Mouse (Mus musculus) heart, adult 11 months (tissue): ENCODE data around the gene Gnai3.
A peak's percentile ranks its signal among the peaks of the same experiment; 100 is the strongest.

ENCODE experiments used
- DNase-seq: peaks from one replicate; pipeline ENCODE4 v3.0.0; 2022

Gnai3 gene

DNA sequence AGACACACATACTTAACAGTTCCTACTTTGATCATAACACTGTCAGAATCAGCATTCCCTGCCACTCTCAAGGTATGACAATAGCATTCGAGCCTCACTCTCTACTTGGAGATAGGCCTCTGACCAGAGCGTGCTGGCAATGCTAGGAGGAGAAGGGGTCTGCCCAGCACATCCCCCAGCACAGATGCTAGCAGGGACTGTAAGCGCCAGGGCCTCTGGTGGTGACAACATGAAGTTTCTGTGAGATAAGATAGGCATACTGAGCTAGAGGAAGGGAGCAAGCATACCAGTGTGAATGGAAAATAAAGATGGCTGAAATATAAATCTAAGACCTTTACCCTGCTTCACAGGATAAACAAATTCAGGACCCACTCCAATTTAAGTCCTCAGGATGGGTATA, 40.7 kb downstream of the Gnai3 start:
- DNase-seq: no peak

DNA sequence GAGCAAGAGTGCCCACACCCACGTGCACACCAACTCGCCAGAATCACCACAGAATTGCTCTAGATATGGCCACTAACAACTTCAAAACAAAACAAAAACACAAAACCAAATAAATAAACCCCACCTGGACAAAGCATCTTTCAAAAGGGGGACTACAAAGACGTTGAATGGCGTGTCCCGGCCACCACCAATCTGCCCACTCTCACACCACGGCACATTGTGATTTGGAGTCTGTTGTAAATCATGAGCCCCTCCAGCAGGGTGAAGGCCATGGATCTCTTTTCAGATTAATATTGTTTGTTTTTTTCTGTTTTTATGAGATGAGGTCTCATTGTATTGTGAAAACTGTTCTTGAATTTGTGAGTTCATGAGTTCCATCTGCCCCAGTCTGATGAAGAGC, 43.9 kb downstream of the Gnai3 start:
- DNase-seq: no peak

DNA sequence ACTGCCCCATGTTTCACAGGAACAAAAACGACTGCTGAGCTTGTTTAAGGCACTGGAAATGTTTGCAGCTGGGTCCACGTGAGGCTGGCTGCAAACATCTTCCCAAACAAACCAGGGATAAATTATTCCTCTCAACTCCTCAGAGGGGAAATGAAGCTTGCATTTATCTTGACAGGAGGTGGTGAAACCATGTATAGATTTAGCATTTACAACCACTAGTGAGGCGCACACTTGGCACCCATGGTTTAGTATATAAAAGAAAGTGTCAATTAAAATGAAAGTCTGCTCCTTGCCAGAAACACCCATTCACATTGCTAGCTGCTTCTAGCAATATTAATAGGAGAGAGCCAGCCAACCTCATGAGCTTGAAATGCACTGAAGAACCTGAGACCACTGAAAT, 44.4 kb downstream of the Gnai3 start:
- DNase-seq: no peak

DNA sequence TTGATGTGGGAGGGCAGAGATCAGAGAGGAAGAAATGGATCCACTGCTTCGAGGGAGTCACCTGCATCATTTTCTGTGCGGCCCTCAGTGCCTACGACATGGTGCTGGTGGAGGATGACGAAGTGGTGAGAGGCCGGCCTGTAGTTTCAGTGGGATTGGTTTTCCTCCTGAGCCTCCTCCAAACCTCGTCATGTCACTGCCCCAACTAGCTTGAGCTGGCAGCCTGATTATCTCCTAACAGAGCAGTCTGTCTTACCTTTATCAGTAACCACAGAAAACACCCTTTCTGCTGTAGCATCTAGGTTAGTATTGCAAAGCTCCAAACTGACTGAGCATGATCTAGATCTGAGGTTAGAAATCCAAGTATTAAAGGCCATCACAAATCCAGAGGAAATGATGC, 47.6 kb downstream of the Gnai3 start:
- DNase-seq: no peak

DNA sequence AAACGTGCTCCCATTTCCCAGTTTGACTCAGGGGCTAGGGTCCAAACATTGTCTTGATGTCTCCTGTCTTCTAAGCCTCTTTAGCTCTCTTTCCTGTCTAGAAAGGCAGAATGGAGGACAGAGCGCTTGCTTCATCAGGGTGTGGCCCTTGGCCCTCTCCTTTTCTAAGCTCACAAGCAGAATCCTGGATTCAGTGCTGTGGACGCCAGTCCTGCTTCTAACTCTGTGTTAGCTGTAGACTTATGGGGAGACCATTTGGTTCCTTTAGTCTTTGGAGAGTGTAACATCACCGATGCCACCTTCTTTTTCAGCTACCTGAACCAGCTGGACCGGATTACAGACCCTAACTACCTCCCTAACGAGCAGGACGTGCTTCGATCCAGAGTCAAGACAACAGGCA, 48.3 kb downstream of the Gnai3 start:
- DNase-seq: no peak

DNA sequence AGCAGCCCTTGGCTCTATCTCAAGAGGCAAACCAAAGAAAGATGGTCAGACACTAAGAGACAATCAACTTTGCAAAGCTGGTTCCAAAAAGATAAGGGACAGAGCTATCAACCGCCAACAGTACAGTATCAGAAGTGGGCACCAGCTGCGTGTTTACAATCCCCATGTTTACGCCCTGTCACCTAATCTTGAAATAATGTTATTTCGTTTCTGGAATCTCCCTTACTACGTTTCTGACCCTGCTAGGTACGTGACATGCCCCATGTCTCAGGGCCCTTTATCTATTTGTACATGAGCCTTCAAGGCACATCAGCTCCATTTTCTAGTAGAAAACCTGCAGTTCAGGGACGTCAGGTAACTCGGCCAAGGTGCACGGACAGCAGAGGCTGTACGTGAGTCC, 49.2 kb downstream of the Gnai3 start:
- DNase-seq: no peak

DNA sequence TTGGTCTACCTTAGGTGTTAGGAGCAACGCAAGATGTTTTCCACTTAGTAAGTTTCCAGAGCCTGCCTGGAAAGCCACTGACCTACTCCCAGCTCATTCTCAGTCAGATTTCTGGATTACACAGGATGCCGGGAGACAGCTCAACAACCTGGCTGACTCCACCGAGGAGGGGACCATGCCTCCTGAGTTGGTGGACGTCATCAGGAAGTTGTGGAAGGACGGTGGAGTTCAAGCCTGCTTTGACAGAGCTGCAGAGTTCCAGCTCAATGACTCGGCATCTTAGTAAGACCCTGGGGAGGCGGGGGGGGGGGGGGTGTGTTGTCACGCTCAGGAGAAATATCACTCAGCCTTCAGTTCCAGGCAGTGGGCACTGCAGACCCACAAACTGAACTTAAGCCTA, 49.7 kb downstream of the Gnai3 start:
- no peak for DNase-seq

DNA sequence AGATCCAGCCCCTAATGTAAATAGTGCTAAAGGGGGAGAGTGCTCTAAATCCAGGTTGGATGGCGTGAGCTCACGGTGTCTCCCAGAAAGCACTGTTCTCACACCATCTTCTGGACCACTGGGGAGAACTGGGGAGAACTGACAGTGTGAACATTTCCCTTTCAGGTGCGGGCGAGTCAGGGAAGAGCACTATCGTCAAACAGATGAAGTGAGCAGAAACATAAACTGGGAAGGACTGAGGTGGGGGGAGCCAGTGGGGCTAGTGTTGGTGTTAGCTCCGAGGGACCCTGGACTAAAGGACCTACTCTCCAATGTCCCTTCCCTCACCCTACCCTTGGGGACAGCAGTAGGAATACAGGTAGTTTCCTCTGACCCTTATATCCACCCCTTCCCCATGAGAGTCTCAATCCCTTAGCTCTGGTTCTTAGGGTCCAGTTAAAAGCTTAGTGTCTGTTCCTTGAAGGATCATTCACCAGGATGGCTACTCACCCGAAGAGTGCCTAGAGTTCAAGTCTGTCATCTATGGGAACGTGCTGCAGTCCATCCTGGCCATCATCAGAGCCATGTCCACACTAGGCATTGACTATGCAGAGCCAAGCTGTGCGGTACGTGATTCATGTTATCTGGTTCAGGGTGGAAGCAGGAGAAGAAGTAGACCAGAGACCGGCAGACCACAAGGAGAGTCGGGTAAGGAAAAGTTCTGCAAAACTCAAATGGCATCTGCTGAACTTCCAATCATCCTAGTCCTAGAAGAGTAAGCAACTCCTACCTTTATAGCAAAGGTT, 50.8 kb downstream of the Gnai3 start:
- DNase-seq: no peak

DNA sequence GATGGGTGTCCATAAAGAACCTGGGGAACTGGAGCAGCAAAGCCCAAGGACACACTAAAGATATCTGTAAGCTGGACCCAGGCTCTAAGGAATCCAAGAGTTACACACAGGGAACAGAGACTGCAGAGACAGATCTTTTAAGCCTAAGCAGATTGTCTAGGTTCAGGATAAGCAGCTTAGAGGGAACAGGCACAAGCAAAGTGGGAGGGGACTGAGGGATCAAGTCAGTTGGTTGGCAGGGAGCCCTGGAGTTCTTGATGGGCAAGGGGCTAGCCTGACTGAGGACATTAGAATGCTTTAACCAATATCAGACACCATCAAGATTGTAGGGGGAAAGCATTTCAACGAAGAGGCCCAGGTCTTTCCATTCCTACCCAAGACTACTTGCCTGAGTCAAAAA, 51.8 kb downstream of the Gnai3 start:
- DNase-seq: no peak

DNA sequence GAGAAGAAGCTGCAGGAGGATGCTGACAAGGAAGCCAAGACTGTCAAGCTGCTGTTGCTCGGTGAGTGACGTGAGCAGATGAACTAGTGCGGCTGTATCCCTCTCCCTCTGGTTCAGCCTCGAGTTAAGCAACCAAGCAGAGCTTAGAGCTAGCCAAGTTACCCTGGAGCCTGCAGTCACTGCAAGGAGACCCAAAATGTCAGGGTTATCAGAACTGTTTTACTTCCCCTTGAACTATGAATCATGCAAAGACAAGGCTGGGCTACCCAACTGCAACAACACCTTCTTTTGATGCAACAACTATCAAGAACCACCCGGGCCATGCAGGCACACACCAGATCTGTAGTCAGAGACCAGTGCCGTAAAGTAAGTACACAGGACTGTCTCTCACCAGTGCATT, 52.6 kb downstream of the Gnai3 start:
- no peak for DNase-seq

DNA sequence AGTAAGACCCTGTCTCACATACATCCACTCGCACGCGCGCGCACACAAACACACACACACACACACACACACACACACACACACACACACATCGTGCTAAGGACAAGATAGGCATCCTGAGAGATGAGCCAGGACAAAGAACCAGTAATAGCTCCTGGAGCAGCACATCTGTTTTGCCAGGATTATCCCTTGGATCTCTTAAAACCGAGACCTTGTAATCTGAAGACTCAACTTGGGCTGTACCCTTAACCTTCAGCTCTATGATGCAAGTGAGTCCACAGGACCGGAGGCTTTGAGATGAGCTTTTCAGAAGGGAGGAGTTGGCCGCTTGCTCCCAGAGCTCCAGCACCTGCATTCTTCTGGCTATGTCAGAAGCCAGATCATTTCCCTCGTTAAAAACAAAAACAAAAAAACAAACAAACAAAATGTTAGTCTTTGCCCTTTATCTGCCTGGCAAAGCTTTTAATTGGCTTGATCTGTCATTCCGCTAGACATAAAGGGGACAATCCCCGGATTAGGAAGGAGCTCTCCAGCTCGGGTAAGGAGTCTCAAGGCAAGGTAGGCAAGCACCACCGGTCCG, 53.3 kb downstream of the Gnai3 start, which contains the start of gene Gnat2:
Gnat2 (plus strand) TSS at position 254 of the 580 bp plus-strand sequence.
- no peak for DNase-seq

DNA sequence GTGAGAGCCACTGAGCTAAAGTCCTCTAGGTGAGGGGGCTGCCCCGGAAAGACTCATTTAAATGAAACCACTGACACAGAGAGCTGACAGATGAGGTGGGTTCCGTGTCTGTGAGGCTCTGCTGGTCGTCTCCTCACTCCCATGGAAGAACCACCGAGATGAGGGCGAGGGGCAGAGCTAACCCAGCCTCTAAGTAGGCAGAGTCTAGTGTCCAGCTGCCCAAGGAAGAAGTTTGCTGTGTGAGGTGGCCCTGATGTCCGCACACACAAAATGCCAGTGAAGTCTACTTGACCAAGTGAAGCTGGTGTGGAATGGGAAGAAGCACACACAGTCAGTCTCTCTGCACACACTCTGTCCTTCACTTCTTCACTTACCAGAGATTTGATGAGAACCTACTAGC, 53.9 kb downstream of the Gnai3 start:
- no peak for DNase-seq

DNA sequence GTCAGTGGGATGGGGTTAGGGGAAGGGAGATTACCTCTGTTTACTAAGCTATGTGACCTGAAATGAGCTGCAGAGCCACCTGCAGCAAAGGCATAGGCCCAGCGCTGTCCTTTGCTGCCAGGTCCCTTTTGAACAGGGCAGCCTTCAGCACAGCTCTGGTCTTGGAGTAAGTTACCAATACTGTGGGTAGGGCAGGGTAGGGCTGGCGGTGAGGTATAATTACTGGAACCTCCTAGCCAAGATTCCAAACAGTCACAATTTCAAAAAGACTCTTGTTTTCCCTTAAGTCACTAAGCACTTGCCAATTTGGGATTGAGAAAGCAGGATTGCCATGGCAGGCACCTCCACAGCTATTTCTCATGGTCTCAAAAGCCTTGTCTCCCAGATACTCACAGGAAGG, 55.4 kb downstream of the Gnai3 start:
- DNase-seq: no peak

DNA sequence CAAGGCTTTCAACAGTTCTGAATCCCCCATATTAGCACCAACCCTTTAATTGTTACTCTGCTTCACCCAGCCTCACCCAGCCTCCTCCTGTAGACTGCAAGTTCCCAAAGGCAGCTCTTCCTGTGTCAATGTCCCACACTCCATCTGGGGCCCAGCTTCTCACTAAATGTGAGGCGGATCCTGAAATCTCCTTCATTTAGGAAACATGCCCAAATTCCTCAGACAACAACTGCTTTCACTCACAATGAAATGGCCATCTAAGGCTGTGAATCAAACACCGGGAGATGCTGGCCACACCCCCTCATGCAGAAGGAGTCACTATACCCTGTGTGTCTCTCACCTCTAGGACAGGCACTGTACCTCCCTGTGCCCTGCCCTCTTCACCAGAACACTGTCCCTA, 56.0 kb downstream of the Gnai3 start:
- DNase-seq: no peak

DNA sequence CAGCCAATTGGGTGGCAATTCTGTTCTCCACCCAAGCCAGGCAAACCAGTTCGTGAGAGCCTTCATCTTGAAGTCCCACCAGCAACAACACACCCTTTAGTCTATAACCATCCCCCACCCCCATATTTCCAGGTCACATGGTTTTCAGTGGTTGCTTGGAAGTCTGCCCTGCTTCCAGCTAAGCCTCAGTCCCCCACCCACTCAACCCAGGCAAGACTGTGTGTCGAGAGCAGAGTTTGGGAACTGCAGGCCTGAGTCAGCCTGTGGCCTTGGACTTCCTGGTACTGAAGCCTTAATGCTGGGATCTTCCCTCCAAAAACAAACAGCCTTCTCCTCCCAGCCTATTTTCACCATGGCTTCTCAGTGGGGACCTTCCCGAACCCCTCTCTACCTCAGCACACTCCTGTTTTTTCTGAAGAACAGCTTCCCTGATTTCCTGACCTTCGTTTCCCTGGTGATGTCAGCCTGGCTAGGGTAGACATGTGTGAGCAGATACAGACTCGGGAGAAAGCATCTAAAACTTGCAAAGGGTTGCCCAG, 57.0 kb downstream of the Gnai3 start:
- no peak for DNase-seq

DNA sequence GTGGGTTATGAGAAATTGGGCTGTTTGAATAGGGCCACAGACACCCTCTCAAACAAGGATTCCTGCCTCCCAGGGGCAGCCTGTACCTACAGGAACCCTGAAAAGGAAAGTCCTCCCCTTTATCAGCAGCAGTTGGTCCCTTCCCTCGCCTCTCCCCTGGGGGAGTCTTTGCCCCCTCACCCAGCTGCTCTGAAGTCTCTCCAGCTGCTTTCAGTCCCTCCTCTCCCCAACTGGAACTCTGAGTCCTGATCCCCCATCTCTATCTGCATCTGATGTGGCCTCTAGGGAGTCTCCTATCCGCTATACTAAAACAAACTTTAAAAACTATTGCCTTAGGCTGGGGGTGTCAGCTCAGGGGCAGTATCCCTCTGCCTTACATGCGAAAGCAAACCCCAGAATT, 58.6 kb downstream of the Gnai3 start:
- peak; percentile 93 for DNase-seq

DNA sequence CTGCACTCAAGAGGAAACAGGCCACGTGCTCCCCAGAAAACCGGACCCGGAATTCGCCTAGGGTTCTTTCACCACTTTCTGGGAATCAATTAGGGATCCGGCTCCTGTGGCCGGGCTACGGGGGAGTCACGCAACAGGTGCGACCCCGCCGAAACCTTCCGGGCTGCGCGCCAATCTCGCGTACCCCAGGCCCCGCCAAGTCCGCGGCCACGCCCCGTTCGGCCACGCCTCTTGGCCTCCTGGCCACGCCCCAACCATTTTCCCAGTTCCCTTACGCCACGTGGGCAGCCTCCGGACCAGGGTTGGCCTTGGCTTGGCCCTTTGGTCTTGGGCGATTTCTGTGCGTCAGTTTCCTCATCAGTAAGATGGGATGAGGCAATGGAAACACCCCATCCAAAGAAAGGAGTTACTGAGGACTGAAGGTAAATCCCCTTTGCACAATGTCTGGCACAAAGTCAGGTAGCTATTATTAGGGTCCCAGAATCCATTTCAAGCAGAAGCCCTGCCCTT, 59.4 kb downstream of the Gnai3 start, which contains the start of gene Ampd2:
Ampd2 (minus strand) TSS at position 182 of the 510 bp plus-strand sequence.
- peak; percentile 99 for DNase-seq

DNA sequence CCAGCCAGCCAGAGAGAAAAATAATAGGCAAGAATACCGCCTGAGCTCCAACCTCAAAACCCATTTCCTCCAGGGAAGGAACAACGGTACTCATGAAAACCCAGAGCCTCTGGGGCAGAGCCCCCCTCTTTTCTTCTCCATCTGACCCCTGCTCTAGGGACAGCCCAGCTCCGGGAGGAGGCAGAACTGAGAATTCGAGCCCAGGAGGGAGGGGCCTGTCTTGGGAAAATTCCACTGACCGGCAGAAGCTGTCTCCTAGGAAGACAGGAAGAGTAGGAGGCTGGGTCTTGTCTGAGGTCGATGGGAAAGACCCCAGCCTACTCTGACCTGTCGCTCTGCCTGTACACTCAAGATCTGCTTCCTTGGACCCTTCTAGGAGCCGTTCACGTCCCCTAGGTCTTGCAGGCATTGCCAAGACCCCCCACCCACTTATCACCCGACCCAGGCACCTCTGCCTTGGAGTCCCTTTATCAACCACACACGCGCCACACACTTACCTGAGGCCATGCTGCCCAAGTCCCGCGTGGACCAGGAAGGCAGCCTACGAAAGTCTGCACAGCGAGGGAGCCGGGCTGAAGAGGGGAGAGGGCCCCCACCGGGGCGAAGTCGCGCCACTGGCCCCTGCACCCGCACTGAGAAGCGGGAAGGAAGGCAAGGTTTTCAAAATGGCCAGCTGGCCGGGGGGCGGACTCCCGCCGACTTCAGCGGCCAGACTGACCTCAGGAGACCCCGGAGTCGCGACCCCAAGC, 60.1 kb downstream of the Gnai3 start:
- DNase-seq: peak; percentile 99

DNA sequence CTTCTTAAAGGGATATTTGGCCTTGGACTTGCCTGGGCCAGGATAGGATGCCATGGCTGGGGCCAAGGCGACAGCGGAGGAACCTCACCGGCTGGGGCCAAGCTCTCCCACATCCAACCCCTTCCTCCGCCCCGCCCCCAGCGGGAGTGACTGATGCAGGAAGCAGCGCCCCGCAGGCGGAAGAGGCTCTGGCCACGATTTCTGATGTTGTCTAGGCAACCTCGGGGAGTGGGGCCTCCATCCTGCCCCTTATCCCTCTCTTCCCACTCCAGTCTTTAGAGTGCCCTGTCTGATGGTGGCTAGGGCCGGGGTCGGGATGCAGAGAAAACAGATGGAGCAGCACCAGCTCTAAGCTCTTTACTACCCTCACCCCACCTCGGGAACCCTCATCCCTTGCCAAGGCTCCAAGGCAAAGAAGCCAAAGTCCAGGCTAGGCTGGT, 60.6 kb downstream of the Gnai3 start:
- DNase-seq: peak; percentile 100

DNA sequence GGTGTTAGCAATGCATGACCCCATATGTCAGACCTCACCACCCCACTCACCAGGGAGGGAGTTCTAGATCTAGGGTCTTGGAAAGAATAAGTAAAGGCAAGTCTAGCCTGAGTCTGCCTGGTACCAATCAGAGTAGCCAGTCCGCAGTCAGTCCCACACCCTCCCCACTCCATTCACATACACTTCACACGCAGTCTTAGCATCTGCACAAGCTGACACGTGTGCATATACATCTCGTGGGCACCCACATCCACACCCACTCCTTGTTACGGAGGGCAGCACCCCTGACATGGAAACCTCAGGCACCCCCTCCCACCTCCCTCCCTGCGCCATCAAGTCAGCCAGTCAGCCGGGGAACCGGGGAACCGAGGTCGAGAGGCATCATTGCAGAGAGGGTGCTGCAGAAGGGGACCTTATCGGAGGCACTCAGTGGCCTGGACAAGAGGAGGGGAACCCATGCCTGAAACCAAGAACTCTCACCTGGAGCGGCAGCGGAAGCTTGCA, 61.1 kb downstream of the Gnai3 start:
- no peak for DNase-seq

DNA sequence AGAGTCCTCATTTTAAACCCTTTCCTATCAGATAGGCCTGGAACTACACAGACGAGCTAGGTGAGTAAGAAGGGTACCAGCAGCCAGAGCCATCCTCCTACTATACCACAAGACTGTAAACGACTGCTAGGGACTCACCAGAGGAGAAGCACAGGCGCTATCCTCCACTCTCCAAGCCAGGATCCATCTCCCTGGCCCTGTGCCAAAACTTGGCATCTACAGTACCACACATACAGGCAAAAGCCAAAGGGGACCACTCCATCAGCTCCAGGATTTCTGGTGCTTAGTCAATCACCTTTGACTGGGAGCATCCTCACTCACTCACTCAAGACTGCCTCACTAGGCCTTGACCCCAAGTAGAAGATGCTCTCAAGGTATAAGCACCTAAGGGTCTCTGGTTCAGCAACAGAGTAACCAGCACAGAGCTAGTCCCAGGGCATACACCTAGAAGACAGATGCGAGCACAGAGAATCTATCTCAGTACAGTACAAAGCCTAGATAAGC, 62.0 kb downstream of the Gnai3 start:
- no peak for DNase-seq

DNA sequence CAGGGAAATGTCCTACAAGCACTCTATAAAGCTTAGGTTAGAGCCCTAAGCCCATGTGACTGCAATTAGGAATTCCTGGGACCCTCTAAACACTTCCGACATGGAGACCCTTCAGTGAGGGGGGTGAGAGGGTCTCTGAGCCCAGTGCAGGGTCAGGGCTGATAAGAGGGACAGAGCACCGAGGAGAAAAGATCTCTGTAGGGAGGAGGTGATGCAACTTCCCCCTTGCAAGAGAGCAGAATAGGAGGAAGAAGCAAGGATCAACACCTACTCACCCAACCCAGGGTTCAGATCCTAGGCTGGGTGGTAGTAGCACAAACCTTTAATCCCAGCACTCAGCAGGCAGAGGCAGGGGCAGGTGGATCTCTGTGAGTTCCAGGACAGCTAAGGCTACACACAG, 62.8 kb downstream of the Gnai3 start:
- no peak for DNase-seq

DNA sequence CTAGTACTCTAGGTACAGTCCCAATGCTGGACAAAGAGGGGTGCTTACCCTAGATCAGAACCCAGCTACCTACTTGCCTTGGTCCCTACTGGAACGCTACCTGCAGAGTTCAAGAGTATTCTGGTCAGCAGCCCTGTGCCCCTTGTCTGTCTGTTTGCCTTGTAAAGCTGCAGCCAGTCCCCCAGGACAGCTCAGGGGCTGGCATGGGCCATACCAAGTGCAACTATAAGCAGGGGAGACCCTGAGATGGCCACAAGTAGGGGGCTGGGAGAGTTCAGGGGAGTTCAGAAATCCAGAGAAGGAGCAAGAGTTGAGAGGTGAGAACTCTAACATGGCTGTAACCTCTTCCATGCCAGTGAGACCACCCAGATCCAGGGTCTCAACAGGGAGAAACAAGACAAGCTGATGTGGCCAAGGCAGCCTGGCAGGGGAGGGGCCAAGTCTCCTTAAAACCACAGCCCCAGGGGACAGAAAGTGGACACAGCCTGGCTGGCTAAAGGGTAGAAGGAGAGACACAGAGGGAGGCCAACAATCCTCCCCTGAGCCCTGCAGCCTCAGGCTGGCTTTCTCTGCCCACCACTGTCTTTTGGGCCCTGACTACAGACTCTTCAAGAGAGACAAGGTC, 63.6 kb downstream of the Gnai3 start:
- no peak for DNase-seq
